Mouse (Mus musculus): Measurements from ENCODE around the gene Mettl16.

DNA sequence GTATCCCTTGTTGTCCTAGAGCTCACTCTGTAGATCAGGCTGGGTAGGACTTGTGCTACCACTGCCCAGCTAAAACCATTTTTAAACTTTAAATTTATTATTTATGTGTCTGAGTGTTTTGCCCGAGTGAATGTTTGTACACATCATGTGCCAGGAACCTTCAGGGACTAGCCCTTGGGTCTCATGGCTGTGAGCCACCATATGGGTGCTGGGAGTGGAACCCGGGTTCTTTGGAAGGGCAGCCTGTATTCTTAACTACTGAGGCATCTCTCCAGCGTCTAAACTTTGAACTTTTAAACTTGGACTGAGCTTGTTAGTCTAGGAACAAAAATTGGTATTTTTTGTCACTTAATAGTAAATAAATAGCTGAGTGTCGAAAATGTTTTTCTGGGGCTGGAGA is 22.2 kb downstream of the Mettl16 start:
- TF ChIP-seq EP300 (optimal IDR thresholded peaks at IDR 0.05) (no peak), CTCF (IDR thresholded peaks at IDR 0.05; ENCODE audit: low read depth) (no peak)

Measured in stomach, postnatal 0 days (tissue).